Mouse (Mus musculus): ENCODE measurements around the gene Chaf1a. TPM values are rescaled to one million over a fixed set of nuclear protein-coding genes. Genes with fewer than 3 reads are reported as not detected.
A peak's percentile ranks its signal among the peaks of the same experiment; 100 is the strongest.

Chaf1a gene
- total and polyA plus RNA-seq, 2 experiments from 2014 or later = 2.7 to 2.8 TPM

DNA sequence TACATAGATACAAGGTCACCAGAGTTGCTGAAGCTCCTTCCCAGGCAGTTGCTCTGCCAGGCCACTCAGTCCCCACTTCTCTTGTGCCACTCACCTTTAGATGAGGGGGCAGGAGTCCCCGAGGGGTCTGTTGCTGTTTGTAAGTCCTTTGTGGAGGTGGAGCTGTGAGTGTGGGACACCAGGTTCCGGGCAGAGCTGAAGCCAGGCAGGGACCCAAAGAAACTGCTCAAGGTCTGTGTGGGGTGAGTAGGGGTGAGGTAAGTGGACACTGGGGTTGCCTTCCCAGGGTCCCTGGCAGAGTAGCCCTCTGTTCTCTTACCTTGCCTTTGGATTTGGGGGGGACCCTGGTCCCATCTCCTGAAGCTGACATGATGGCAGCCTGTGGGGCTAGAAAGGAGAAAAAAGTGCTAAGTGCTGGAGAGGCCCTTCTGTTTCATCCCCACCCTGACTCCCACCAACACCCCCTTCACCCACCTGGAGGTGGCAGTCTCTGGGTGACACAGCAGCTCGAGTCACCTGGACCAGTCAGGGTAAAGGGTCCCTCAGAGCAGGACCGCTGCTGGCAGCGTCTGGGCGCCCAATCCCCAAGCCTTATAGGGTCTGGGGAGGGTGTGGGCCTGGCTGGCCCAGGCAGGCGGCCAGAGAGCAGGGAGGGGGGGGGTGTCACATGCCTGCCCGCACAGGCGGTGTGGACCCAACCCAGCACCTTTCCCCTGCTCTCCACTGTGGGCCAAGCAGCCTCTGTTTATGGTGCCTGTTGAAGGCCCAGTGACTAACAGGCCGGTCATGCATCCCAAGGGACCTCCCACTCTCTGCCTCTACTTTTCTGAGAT, 69.2 kb downstream of the Chaf1a start, which contains the start of gene Plin4:
Plin4 (minus strand) TSS at position 585 of the 833 bp plus-strand sequence.
- no peak within 1 kb of the TSS for H3K4me3 ChIP-seq (ENCODE audit: low read depth, low read length)
- H3K36me3 ChIP-seq (ENCODE audit: insufficient read depth, low read length) = no peaks in the 10 kb centered on the region
- no peak within 1 kb of the TSS for H3K9ac ChIP-seq (replicated peaks; ENCODE audit: low read length, poor library complexity, severe bottlenecking)
- no peak within 1 kb of the TSS for H3K27ac ChIP-seq (ENCODE audit: low read depth, low read length)
- ATAC-seq (ENCODE audit: low FRiP score) (no peak), DNase-seq (ENCODE audit: low spot score) (no peak)
- no peaks in the 10 kb centered on the region for H3K4me1 ChIP-seq (ENCODE audit: insufficient read depth, low read length)
- 68% methylated on average over 10 of the region's 10 CpGs for WGBS
- no peaks in the 10 kb centered on the region for H3K9me3 ChIP-seq (ENCODE audit: low read length)
- no peak within 1 kb of the TSS for H3K4me2 ChIP-seq (ENCODE audit: low read depth, low read length, poor library complexity, severe bottlenecking)
- no peaks in the 10 kb centered on the region for H3K27me3 ChIP-seq (ENCODE audit: insufficient read depth, low read length)
- TF ChIP-seq CTCF (IDR thresholded peaks at IDR 0.05) = no peak

- 69% methylated on average over 4 of the region's 4 CpGs for WGBS
- Histone ChIP-seq H3K36me3 (ENCODE audit: insufficient read depth, low read length) (no peaks in the 10 kb centered on the region), H3K27ac (ENCODE audit: low read depth, low read length) (no peak overlapping the region), H3K9me3 (ENCODE audit: low read length) (no peaks in the 10 kb centered on the region), H3K4me3 (ENCODE audit: low read depth, low read length) (no peak overlapping the region), H3K4me2 (ENCODE audit: low read depth, low read length, poor library complexity, severe bottlenecking) (no peak overlapping the region), H3K4me1 (ENCODE audit: insufficient read depth, low read length) (no peaks in the 10 kb centered on the region), H3K27me3 (ENCODE audit: insufficient read depth, low read length) (no peaks in the 10 kb centered on the region), H3K9ac (replicated peaks; ENCODE audit: low read length, poor library complexity, severe bottlenecking) (no peak overlapping the region)
- DNase-seq (ENCODE audit: low spot score) (peak; percentile 65), ATAC-seq (ENCODE audit: low FRiP score) (no peak)
- TF ChIP-seq CTCF (IDR thresholded peaks at IDR 0.05) = no peak
Observed at GRCm38 (mm10) chr17:56110571-56110970, 70.3 kb downstream of the Chaf1a start.

- no peak for TF ChIP-seq CTCF (IDR thresholded peaks at IDR 0.05)
- no peak overlapping the region for H3K9ac ChIP-seq (replicated peaks; ENCODE audit: low read length, poor library complexity, severe bottlenecking)
- DNase-seq (ENCODE audit: low spot score) = no peak
- ATAC-seq (ENCODE audit: low FRiP score) = no peak
- no peaks in the 10 kb centered on the region for H3K4me1 ChIP-seq (ENCODE audit: insufficient read depth, low read length)
- H3K27me3 ChIP-seq (ENCODE audit: insufficient read depth, low read length) = no peaks in the 10 kb centered on the region
- no peak overlapping the region for H3K4me2 ChIP-seq (ENCODE audit: low read depth, low read length, poor library complexity, severe bottlenecking)
- H3K36me3 ChIP-seq (ENCODE audit: insufficient read depth, low read length) = no peaks in the 10 kb centered on the region
- WGBS = 78% methylated on average over 1 of the region's 1 CpGs
- H3K27ac ChIP-seq (ENCODE audit: low read depth, low read length) = no peak overlapping the region
- no peaks in the 10 kb centered on the region for H3K9me3 ChIP-seq (ENCODE audit: low read length)
- no peak overlapping the region for H3K4me3 ChIP-seq (ENCODE audit: low read depth, low read length)
Observed at GRCm38 (mm10) chr17:56111021-56111420, 70.8 kb downstream of the Chaf1a start.

GRCm38 (mm10) chr17:56111864-56112263, 71.6 kb downstream of the Chaf1a start:
- DNase-seq (ENCODE audit: low spot score) (peak; percentile 81), ATAC-seq (ENCODE audit: low FRiP score) (peak; percentile 42; the same call in 1 of the 2 replicates)
- Histone ChIP-seq H3K4me2 (ENCODE audit: low read depth, low read length, poor library complexity, severe bottlenecking) (no peak overlapping the region), H3K4me1 (ENCODE audit: insufficient read depth, low read length) (no peaks in the 10 kb centered on the region), H3K9ac (replicated peaks; ENCODE audit: low read length, poor library complexity, severe bottlenecking) (no peak overlapping the region), H3K27me3 (ENCODE audit: insufficient read depth, low read length) (no peaks in the 10 kb centered on the region), H3K4me3 (ENCODE audit: low read depth, low read length) (no peak overlapping the region), H3K36me3 (ENCODE audit: insufficient read depth, low read length) (no peaks in the 10 kb centered on the region), H3K27ac (ENCODE audit: low read depth, low read length) (no peak overlapping the region), H3K9me3 (ENCODE audit: low read length) (no peaks in the 10 kb centered on the region)
- WGBS = 42% methylated on average over 5 of the region's 5 CpGs
- TF ChIP-seq CTCF (IDR thresholded peaks at IDR 0.05) = peak; percentile 86

DNA sequence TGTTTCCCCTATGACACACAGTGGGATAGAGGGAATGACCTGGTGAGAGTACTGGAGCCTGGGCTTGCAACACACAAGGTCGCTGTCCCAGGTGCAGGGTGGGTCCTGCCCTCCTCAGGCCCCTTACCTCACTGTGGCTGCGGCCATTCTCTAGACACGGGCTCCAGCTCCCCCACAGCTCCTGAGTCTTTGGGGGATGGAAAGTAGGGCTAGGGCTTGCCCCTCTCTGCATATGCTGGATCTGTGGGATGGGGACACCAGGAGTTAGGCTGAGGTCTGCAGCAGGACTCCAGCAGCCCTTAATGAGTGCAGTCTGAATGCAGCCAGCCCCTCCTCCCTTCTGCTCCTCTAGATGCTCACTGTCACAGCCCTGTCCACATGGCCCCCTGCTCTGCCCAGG, 72.5 kb downstream of the Chaf1a start:
- ATAC-seq (ENCODE audit: low FRiP score) (no peak), DNase-seq (ENCODE audit: low spot score) (no peak)
- Histone ChIP-seq H3K9ac (replicated peaks; ENCODE audit: low read length, poor library complexity, severe bottlenecking) (no peak overlapping the region), H3K36me3 (ENCODE audit: insufficient read depth, low read length) (no peaks in the 10 kb centered on the region), H3K4me1 (ENCODE audit: insufficient read depth, low read length) (no peaks in the 10 kb centered on the region), H3K4me2 (ENCODE audit: low read depth, low read length, poor library complexity, severe bottlenecking) (no peak overlapping the region), H3K27ac (ENCODE audit: low read depth, low read length) (no peak overlapping the region), H3K9me3 (ENCODE audit: low read length) (no peaks in the 10 kb centered on the region), H3K27me3 (ENCODE audit: insufficient read depth, low read length) (no peaks in the 10 kb centered on the region), H3K4me3 (ENCODE audit: low read depth, low read length) (no peak overlapping the region)
- WGBS = 76% methylated on average over 3 of the region's 3 CpGs
- TF ChIP-seq CTCF (IDR thresholded peaks at IDR 0.05) = no peak

- H3K4me3 ChIP-seq (ENCODE audit: low read depth, low read length) = no peak overlapping the region
- no peaks in the 10 kb centered on the region for H3K36me3 ChIP-seq (ENCODE audit: insufficient read depth, low read length)
- H3K27me3 ChIP-seq (ENCODE audit: insufficient read depth, low read length) = peaks cover 30% of the 10 kb centered on the region
- no peak for DNase-seq (ENCODE audit: low spot score)
- no peak for TF ChIP-seq CTCF (IDR thresholded peaks at IDR 0.05)
- 75% methylated on average over 10 of the region's 10 CpGs for WGBS
- H3K9me3 ChIP-seq (ENCODE audit: low read length) = no peaks in the 10 kb centered on the region
- H3K27ac ChIP-seq (ENCODE audit: low read depth, low read length) = no peak overlapping the region
- peaks cover 4% of the 10 kb centered on the region; the same call in 1 of the 2 replicates for H3K4me1 ChIP-seq (ENCODE audit: insufficient read depth, low read length)
- H3K4me2 ChIP-seq (ENCODE audit: low read depth, low read length, poor library complexity, severe bottlenecking) = no peak overlapping the region
- no peak for ATAC-seq (ENCODE audit: low FRiP score)
- H3K9ac ChIP-seq (replicated peaks; ENCODE audit: low read length, poor library complexity, severe bottlenecking) = no peak overlapping the region
Observed at GRCm38 (mm10) chr17:56116193-56116592, 76.0 kb downstream of the Chaf1a start.
